Mouse (Mus musculus) mammary gland, adult 2 months (tissue): ENCODE results near the gene Tpx2. TPM values are rescaled to one million over a fixed set of nuclear protein-coding genes. Genes with fewer than 3 reads are reported as not detected.

Experiments used
- polyA plus RNA-seq: library from polyadenylated mRNA; depleted of rRNA; stranded (reverse); fragments of >200 nt; gene quantifications from 2 replicates; pipeline ENCODE4 v1.2.3, GENCODE M21; 2012; ENCODE audit warnings: low replicate concordance; rRNA removed

Tpx2 gene
- 0.38 and 0.62 TPM in 2 replicates for polyA plus RNA-seq

DNA sequence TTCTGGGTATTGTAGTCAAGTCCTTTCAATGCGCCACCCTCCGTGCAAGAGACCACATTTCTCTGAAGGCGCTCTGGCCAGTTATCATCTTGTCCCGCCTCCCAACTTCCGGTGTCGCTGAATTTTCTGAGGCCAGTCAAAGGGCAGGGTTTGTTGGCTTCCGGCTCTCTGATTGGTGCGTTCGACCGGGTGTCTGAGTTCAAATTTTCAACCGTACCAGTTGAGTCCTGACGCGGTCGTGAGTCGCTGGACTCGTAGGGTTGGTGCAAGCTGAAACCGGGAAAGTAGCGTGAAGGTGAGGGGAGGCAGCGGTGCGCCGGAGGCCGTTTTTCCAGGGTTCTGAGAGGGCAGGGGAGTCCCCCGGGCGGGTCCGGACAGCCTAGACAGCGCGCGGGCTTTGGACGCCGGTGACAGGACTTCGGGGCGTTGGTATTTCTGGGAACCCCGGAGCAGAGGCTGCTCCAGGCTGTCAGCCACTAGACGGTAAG, at the start of gene Tpx2:
TSS of gene Tpx2 (plus strand) at position 150 of the 488 bp plus-strand sequence.

GRCm38 (mm10) chr2:152831019-152831878, 16.5 kb upstream of the Tpx2 start, which contains the start of gene Bcl2l1:
Gene Bcl2l1 (minus strand): TSS chr2:152831728.

DNA sequence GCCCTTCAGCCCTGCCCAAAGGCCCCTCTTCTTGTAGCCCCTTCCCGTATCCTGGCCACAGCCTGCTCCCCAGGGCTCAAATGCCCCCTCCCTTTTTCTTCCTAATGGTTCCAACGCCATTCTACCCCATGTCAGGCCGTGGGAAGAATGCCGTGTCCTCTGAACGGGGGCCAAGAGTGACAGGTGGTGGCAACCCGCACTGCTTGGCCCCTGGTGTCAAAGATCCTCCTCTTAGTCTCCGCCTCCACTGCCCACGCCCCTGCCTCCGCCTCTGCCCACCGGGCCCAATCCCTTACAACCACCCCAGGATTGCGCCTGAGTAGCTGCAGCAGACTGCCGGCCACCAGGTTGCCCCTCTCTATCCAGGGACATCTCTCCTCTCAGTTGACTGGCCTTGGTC, 63.3 kb downstream of the Tpx2 start, which contains the start of gene Mylk2:
TSS of gene Mylk2 (plus strand) at position 322 of the 400 bp plus-strand sequence.

GRCm38 (mm10) chr2:152933048-152933447, 85.3 kb downstream of the Tpx2 start, which contains the start of gene Foxs1:
Gene Foxs1 (minus strand): TSS chr2:152933208.

Other genes starting within 250 kb of the Tpx2 start
- gene Defb45, start 248.6 kb upstream of the Tpx2 start, polyA plus RNA-seq = not detected in 2 replicates
- not detected in 2 replicates for gene Defb36, start 243.6 kb upstream of the Tpx2 start, polyA plus RNA-seq
- 1.1 TPM in 1 of 2 replicates, not detected in the other for gene Defb25, start 224.9 kb upstream of the Tpx2 start, polyA plus RNA-seq
- 9.5 and 17.9 TPM in 2 replicates for gene Rem1, start 221.0 kb upstream of the Tpx2 start, polyA plus RNA-seq
- gene H13, start 178.5 kb upstream of the Tpx2 start, polyA plus RNA-seq = 151 and 249 TPM in 2 replicates
- gene Mcts2, start 160.9 kb upstream of the Tpx2 start, polyA plus RNA-seq = 3.1 and 7.1 TPM in 2 replicates
- 125 and 230 TPM in 2 replicates for gene Id1, start 111.7 kb upstream of the Tpx2 start, polyA plus RNA-seq
- 5.7 and 6.6 TPM in 2 replicates for gene Cox4i2, start 93.8 kb upstream of the Tpx2 start, polyA plus RNA-seq
- 49.6 and 59.3 TPM in 2 replicates for gene Bcl2l1, start 16.2 kb upstream of the Tpx2 start, polyA plus RNA-seq
- gene Mylk2, start 63.4 kb downstream of the Tpx2 start, polyA plus RNA-seq = 0.06 and 68.0 TPM in 2 replicates
- gene Foxs1, start 85.2 kb downstream of the Tpx2 start, polyA plus RNA-seq = 14.4 and 21.7 TPM in 2 replicates
- 4.9 and 5.1 TPM in 2 replicates for gene Dusp15, start 103.7 kb downstream of the Tpx2 start, polyA plus RNA-seq
- 0.10 and 0.22 TPM in 2 replicates for gene Ttll9, start 114.5 kb downstream of the Tpx2 start, polyA plus RNA-seq
- 41.5 and 98.0 TPM in 2 replicates for gene Pdrg1, start 167.5 kb downstream of the Tpx2 start, polyA plus RNA-seq
- not detected in 2 replicates for gene Xkr7, start 183.9 kb downstream of the Tpx2 start, polyA plus RNA-seq
- 31.0 and 33.8 TPM in 2 replicates for gene Ccm2l, start 218.0 kb downstream of the Tpx2 start, polyA plus RNA-seq